Mouse (Mus musculus) splenic B cell, adult 2 months (primary cell): ENCODE measurements around the gene Epb41l4b.
A peak's percentile ranks its signal among the peaks of the same experiment; 100 is the strongest.

ENCODE experiments used
- DNase-seq: peaks from one replicate; pipeline ENCODE4 v3.0.0-alpha.2; 2011; ENCODE audit warnings: low read depth, low spot score
- H3K27me3 ChIP-seq: 2 replicates; pipeline ENCODE4 v1.6.1; 2012; ENCODE audit warnings: mild to moderate bottlenecking, low read length, moderate library complexity, mixed read lengths; ENCODE audit not compliant: control insufficient read depth, poor library complexity, insufficient read depth, severe bottlenecking
- H3K36me3 ChIP-seq: 2 replicates; pipeline ENCODE4 v1.6.1; 2012; ENCODE audit warnings: mild to moderate bottlenecking, low read length, moderate library complexity, mixed read lengths; ENCODE audit not compliant: control insufficient read depth, poor library complexity, insufficient read depth, severe bottlenecking

Gene Epb41l4b

DNA sequence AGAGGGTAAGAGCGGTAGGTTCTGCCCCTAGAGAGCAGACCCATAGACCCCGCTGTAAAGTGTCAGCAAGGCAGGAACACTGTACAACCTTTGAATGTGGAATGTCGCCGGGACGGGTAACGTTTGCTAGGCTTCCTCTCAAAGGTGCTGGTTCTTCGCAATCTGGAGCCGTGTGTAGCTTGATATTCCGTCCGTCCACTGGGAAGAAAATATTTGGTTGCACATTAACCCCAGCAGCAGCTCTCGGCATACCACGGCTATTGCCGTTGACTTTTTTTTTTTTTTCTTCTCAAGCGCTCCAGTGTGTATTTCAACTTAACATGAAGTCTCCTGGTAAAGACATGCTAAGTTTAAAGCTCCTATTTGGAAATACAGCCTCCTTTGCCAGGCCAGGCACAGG, 70.1 kb downstream of the Epb41l4b start:
- DNase-seq: no peak
- no peaks in the 10 kb centered on the region for H3K27me3 ChIP-seq
- H3K36me3 ChIP-seq: no peaks in the 10 kb centered on the region

DNA sequence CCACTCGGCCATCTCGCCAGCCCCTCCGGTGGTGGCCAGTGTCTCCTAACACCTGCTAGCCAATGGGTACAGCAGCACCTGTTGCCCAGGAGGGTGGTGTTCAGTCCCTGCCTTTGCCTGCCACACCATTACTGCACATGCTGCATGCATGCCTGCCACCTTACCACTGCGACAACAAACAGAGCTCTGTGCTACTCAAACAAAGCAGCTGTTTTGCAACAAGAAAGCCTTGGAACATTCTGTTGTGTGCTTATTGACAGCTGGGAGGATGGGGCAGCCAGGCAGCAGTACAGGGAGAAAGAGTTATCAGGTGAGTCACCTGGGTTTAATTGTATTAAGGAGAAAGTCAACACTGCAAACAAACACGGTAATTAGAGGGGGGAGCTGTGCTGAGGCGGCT, 72.6 kb downstream of the Epb41l4b start:
- no peaks in the 10 kb centered on the region for H3K36me3 ChIP-seq
- no peaks in the 10 kb centered on the region for H3K27me3 ChIP-seq
- no peak for DNase-seq

DNA sequence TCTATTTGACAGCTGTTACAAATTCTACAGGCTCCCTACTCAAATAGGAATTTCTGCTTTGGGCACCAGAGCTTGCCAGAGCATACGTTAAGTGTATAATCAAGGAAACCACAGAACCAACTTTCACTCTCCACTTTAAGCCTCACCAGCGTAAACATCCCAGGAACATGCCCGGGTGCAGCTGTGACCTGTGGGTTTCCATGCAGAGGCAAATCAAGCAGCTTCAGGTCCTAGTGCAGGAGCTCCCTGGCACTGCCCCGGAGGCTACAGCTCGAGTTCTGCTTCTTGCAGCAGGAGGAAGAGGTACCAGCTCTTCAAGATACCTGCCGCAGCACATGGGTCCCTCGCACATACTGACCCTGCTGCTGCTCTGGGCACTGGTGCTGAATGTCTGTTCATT, 74.8 kb downstream of the Epb41l4b start:
- DNase-seq: no peak
- no peaks in the 10 kb centered on the region for H3K36me3 ChIP-seq
- H3K27me3 ChIP-seq: no peaks in the 10 kb centered on the region

DNA sequence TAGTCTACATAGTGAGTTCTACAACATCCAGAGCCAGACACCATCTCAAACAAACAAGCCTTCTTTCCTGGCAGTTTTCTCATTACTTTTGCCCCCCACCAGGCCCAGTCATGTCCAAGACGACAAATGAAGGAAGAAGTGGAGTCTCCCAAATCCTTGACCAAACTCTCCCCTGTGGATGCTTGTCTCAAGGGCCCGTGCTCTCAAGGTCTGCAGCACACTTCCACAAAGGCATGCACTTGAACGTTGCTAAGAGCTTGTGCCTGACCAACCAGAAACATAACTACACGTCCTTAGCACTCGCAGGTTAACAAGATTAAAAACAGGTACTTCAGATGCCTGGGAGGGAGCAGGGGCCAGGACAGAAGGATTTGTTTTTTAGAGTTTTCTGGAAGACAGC, 75.4 kb downstream of the Epb41l4b start:
- H3K36me3 ChIP-seq: no peaks in the 10 kb centered on the region
- DNase-seq: no peak
- no peaks in the 10 kb centered on the region for H3K27me3 ChIP-seq

DNA sequence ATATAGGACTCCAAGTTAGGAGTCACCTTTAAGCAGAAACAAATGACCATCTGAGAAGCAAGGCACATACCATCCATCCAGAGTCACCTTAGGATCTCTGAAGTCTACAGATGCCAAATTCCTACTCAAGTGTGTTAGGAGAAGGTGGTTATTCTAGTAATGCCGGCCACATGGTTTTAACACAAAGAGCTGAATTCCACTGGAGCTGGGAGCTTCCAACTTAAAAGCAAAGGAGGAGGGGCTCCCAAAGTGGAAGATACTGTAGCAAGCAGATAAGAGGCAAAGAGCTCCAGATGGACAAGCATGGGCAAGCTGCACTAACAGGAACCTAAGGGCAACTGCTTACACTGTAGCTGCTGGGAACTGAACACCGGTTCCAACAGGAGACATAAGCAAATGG, 76.3 kb downstream of the Epb41l4b start:
- H3K36me3 ChIP-seq: no peaks in the 10 kb centered on the region
- H3K27me3 ChIP-seq: no peaks in the 10 kb centered on the region
- DNase-seq: no peak

DNA sequence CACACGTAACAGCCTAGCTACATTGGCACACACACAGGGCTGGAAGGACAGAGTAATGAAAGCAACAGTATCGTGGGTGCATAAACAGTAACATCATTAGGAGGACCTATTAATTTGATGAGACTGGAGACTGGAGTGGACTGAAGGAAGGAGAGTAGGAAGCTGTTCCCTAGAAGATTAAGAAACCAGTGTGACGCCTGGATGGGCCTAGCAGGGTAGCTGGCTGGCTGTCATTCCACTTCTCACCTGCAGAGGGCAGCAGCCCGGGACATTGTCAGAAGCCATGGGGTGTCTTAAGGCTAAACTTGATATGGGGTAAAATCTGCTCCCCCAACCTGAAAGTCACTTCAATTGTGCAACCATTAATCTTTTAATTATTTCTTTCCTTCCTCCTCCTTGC, 78.0 kb downstream of the Epb41l4b start:
- H3K27me3 ChIP-seq: no peaks in the 10 kb centered on the region
- no peaks in the 10 kb centered on the region for H3K36me3 ChIP-seq
- DNase-seq: peak; percentile 83

DNA sequence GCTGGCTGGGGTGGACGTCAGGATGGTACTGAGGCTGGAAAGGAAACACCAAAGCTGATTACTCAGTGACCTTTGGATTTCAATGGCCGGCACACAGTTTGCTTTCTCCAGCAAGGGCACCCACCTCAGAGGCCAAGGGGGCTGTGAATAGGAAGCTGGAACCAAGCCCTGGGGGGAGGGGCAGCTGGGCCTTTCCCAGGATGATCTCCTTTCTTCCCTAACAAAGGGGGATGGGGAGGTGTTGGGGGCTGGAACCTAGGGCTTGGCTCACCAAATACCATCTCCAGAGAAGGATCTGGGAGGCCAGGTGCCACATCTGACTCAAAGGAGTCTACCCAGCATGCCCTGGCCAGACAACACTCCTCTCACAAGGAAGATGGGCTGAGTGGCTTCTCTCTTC, 78.4 kb downstream of the Epb41l4b start:
- no peak for DNase-seq
- no peaks in the 10 kb centered on the region for H3K27me3 ChIP-seq

DNA sequence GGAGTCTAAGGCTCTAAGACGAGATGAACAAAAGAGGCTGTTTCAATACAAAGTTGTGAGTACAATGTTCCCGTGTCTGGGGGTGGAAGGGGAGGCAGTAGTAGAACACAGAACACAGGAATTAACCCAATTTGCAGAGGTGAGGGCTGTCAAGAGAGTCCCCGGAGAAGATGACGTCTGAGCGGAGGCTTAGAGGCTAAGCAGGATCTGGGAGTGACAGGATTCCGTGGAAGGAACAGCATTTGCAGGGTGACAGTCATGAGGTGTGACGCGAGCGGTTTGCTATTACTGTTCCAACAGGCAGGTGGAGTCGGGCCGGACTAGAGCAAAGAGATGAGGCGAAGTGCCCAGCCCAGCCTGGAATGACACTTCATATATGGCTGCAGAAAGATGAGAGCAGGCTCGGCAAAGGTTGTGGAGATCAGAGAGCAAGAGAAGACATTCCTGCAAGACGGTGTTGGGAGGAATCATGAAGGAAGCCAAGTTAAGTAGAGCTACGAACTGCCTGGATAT, 82.9 kb downstream of the Epb41l4b start:
- DNase-seq: no peak
- no peaks in the 10 kb centered on the region for H3K27me3 ChIP-seq
- no peaks in the 10 kb centered on the region for H3K36me3 ChIP-seq

More for the DNA sequence above, 78.4 kb downstream of the Epb41l4b start:
- H3K36me3 ChIP-seq: no peaks in the 10 kb centered on the region

DNA sequence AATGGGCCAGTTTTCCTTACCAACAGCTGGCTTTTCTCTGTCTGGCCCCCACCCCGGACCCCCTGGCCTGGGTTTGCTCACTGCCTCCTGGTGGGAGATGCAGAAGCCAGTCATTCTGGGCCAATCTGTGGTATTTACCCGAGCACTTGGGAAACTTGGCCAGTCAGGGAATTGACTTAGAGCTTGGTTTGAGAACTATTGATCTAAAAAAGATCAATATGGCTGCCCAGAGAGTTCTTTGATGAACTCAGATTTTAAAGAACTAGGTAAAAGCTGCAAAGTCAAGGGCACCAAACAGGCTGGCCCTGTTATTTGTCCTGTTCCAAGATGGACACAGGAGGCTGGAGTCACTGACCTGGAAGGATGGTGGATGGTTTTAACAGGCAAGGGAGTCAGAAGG, 84.6 kb downstream of the Epb41l4b start:
- DNase-seq: no peak
- Histone ChIP-seq H3K36me3 (no peaks in the 10 kb centered on the region), H3K27me3 (no peaks in the 10 kb centered on the region)

DNA sequence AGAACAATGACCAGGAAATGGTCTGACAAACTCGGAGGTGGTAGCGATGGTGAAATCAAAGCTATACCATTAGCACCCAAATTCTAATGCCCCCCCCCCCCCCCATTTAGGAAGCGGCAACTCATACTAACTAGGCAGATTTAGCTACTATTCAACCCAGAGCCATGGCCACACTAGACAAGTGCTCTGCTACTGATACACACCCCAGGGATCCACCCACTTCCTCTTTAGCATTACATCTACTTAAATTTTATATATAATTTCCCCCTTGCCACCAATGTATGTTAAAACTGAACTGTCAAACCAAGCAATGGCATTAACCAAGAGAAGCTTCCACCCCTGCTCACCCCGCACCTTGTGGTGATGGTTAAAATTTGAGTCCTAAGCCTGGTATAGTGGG, 85.6 kb downstream of the Epb41l4b start:
- DNase-seq: peak; percentile 56
- no peaks in the 10 kb centered on the region for H3K27me3 ChIP-seq
- no peaks in the 10 kb centered on the region for H3K36me3 ChIP-seq

DNA sequence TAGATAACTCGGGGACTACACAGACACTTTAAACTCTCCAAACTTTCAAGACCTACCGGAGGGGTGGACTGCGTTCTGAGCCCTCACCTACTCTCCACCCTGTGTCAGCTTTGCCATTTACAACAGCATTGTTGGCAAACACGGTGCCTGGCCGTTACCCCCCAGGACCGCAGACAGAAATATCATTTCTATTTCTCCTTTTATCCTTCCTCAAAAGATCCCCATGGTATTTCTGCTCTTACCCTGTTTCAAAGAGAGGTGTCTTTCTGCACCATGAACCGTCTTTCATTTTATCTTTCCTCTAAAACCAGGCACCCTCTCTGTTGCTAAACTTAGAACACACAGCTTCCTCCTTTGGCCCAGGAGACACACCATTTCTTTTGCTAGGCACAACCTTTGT, 87.6 kb downstream of the Epb41l4b start:
- DNase-seq: peak; percentile 26
- H3K36me3 ChIP-seq: no peaks in the 10 kb centered on the region
- H3K27me3 ChIP-seq: no peaks in the 10 kb centered on the region

DNA sequence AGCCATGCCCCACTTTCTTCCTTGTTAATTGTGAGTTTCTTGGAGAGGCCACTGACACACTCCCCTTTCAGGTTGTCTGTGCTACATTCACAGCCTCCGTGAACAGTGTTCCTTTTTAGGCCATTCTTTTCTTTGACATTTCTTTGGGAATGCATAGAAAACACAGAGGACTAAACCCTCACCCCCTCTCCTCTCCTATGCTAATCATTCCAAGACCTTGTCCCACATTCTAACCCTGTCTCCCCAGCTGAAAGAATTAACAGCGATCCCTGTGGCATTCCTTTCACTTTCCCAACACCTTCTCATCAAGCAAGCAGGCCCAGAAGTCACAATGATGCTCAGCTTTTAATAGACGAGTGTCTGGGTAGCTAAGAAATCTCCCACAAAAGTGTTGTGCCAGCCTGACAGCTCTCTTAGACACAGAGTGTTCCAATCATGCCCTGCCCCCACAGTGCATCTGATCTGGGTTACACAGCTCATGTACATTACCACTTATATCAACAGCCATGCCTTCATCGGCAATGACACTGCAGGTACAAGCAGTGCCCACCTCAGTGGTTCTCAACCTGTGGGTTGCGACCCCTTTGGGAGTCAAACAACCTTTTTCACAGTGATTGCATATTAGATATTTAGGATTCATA, 93.8 kb downstream of the Epb41l4b start:
- Histone ChIP-seq H3K36me3 (no peaks in the 10 kb centered on the region), H3K27me3 (no peaks in the 10 kb centered on the region)
- DNase-seq: no peak

DNA sequence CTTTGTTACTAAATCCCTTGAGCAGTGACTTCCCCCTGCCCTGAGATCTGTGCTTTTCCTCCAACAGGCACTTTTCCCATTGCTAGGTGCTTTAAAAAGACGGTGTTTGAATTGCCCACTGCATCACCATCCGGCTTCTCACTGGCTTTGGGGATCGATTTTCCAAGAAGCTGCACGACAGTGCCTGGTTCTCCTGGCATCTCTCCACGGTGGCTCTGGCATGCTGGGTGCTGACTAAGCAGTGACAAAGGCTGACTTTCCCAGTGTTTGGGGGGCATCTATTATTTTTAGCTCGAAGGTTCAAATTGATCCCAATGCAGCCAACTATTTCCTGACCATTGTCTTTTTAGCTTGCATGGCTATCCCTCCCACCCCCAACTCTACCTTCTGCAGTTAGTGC, 94.7 kb downstream of the Epb41l4b start:
- no peak for DNase-seq
- Histone ChIP-seq H3K27me3 (no peaks in the 10 kb centered on the region), H3K36me3 (no peaks in the 10 kb centered on the region)

DNA sequence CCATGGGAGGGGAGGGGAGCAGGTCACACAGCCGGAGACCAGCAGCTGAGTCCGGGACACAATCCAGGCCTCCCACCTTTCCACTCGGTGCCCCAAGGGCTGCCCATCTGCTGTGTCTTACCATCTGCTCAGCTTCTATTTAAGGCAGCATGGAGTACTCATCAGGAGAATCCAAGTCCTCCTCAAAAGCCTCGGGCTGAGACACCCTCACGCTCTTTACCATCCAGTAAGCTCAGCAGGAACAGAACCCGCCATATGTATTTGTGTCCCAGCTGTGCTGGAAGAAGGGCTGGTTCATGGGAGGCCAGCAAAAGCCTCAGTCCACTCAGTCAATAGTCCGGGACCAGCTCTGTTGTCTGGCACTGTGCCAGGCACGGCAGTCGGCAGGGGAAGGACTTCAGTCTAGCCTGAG, 97.1 kb downstream of the Epb41l4b start:
- DNase-seq: no peak
- Histone ChIP-seq H3K27me3 (no peaks in the 10 kb centered on the region), H3K36me3 (no peaks in the 10 kb centered on the region)

DNA sequence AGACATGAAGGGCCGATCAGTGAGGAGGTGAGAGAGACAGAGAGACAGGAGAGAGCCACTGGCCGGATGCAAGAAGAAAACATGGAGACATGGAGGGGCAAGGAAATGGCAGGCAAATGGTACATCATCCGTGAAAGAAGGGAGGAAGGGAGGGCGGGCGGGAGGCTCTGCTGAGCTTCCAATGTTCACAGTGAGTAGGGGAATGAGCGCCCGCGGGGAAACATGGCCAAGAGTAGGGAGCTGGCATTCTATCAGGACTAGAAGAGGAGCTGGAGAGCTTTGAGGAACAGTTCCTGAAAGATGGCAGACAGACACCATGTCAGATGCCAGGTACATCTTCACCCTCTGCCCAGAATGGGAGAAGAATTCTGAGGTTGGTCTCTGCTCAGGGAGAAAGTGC, 99.6 kb downstream of the Epb41l4b start:
- DNase-seq: no peak
- Histone ChIP-seq H3K36me3 (no peaks in the 10 kb centered on the region), H3K27me3 (no peaks in the 10 kb centered on the region)

DNA sequence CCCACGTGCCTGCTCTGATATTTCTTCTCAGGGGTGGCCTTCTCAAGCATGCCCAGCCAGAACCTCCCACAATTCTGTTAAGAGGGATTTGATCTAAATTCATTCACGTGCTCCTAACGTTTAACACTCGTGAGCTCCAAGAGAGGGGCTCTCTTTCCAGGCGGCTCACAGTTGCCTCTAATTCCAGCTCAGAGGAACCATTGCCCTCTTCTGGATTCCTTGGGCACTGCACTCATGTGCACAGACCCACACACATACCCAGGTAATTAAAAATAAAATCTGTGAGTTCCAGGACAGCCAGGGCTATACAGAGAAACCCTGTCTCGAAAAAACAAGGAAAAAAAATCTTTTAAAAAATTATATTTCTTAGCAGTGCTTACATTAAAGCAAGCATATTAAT, 101.6 kb downstream of the Epb41l4b start:
- Histone ChIP-seq H3K27me3 (no peaks in the 10 kb centered on the region), H3K36me3 (no peaks in the 10 kb centered on the region)
- DNase-seq: no peak
